Mouse (Mus musculus): ENCODE data around the gene Csnk1g1. TPM values are rescaled to one million over a fixed set of nuclear protein-coding genes. Genes with fewer than 3 reads are reported as not detected.

The Csnk1g1 gene
- polyA plus RNA-seq, 1 experiment from 2014 or later = 12.5 TPM

- peaks cover 39% of the 10 kb centered on the region for H3K27me3 ChIP-seq (replicated peaks)
- peak; percentile 86 for ATAC-seq (ENCODE audit: extremely low read depth, insufficient number of reproducible peaks, low FRiP score, low TSS enrichment)
- H3K9ac ChIP-seq = peak within 1 kb of the TSS; percentile 71
- peak within 1 kb of the TSS; percentile 56 for H3K4me3 ChIP-seq
- WGBS = under 1% methylated on average over 22 of the region's 22 CpGs
- H3K4me1 ChIP-seq = peaks cover 16% of the 10 kb centered on the region
- no peak within 1 kb of the TSS for H3K27ac ChIP-seq (replicated peaks)
- 0 out of 2 replicates have a peak, but pooled peaks cover 5% of the 10 kb centered on the region for H3K9me3 ChIP-seq
- peaks cover 27% of the 10 kb centered on the region for H3K36me3 ChIP-seq
- H3K4me2 ChIP-seq = peak within 1 kb of the TSS; percentile 81
Observed at GRCm38 (mm10) chr9:66069583-66069982, 160.9 kb downstream of the Csnk1g1 start, which contains the start of gene Snx22. Gene Snx22, minus strand, starts transcription at chr9:66069719.

DNA sequence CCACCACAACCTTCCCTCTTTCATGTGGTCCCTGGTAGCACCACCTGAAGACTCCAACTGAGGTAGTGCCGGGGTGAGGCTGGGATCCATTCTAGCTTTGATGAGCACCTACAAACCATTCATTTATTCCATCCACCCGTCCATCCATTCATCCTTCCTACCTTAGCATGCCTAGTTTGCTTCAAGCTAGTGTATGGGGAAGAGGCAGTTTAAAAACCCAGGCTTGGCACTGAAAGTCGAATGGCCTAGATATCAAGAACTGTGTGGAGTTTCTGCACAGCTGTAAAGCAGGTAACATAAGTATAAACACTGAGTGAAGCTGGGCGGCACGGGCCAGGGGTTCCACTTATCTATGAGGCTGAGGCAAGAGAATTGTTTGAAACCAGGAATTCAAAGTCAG is 161.4 kb downstream of the Csnk1g1 start:
- H3K27me3 ChIP-seq (replicated peaks) = peaks cover 39% of the 10 kb centered on the region
- peak overlapping the region; percentile 81 for H3K4me2 ChIP-seq
- WGBS = 77% methylated on average over 5 of the region's 5 CpGs
- peaks cover 24% of the 10 kb centered on the region for H3K36me3 ChIP-seq
- H3K27ac ChIP-seq (replicated peaks) = no peak overlapping the region
- ATAC-seq (ENCODE audit: extremely low read depth, insufficient number of reproducible peaks, low FRiP score, low TSS enrichment) = no peak
- 0 out of 2 replicates have a peak, but pooled peaks cover 5% of the 10 kb centered on the region for H3K9me3 ChIP-seq
- no peak overlapping the region for H3K9ac ChIP-seq
- H3K4me1 ChIP-seq = peaks cover 16% of the 10 kb centered on the region
- H3K4me3 ChIP-seq = no peak overlapping the region; the same call in 1 of the 2 replicates

- Histone ChIP-seq H3K4me2 (no peak overlapping the region), H3K27me3 (replicated peaks) (peaks cover 31% of the 10 kb centered on the region), H3K36me3 (no peaks in the 10 kb centered on the region), H3K4me3 (no peak overlapping the region), H3K27ac (replicated peaks) (no peak overlapping the region), H3K4me1 (peaks cover 12% of the 10 kb centered on the region), H3K9ac (no peak overlapping the region), H3K9me3 (0 out of 2 replicates have a peak, but pooled peaks cover 5% of the 10 kb centered on the region)
- 83% methylated on average over 7 of the region's 7 CpGs for WGBS
- no peak for ATAC-seq (ENCODE audit: extremely low read depth, insufficient number of reproducible peaks, low FRiP score, low TSS enrichment)
Observed at GRCm38 (mm10) chr9:66072754-66073153, 164.0 kb downstream of the Csnk1g1 start.

DNA sequence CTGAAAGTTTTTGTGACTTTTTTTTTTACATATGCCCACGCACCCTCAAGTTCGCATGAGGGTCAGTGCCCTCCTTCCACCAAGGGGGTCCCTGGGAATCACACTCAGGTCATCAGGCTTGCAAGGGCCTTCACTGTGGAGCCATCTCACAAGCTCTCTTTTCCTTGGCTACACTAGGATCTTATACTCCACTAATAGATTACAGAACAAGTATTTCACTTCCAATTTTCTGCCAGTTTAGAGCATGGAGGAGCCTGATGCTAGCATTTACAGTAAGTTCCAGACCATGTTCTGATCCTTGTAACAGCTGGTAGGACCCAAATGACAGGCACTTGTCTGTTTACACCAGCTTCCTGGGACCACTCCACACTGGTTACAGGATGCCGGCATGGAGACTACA is 169.3 kb downstream of the Csnk1g1 start:
- WGBS = 60% methylated on average over 3 of the region's 3 CpGs
- peak overlapping the region; percentile 57 for H3K4me2 ChIP-seq
- peaks cover 21% of the 10 kb centered on the region for H3K4me1 ChIP-seq
- H3K9me3 ChIP-seq = 0 out of 2 replicates have a peak, but pooled peaks cover 5% of the 10 kb centered on the region
- no peaks in the 10 kb centered on the region for H3K27me3 ChIP-seq (replicated peaks)
- ATAC-seq (ENCODE audit: extremely low read depth, insufficient number of reproducible peaks, low FRiP score, low TSS enrichment) = no peak
- H3K9ac ChIP-seq = 0 out of 2 replicates have a peak overlapping the region, but pooled peaks have one; percentile 45
- H3K27ac ChIP-seq (replicated peaks) = peak overlapping the region; percentile 34; the same call in 1 of the 2 replicates
- no peaks in the 10 kb centered on the region for H3K36me3 ChIP-seq
- peak overlapping the region; percentile 17 for H3K4me3 ChIP-seq

DNA sequence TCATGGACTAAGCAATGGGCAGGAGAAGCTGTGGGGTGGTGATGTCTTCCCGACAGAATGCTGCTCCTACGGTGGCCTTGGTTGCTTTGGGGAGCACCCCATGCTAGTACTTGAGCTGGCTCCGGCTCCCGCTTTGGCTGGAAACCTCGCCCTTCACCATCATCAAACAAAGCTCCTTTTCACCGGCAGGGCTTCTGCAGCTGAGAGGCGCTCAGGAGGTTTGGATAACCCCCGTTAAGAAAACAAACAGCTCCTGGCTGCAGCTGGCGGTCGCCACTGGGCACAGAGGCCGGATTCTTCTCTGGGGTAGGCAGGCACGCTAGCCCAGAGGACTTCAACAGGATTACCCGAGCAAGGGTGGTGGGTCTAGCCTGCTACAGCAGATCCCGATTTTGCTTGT is 169.8 kb downstream of the Csnk1g1 start:
- 5% methylated on average over 14 of the region's 14 CpGs for WGBS
- 0 out of 2 replicates have a peak, but pooled peaks cover 5% of the 10 kb centered on the region for H3K9me3 ChIP-seq
- H3K4me1 ChIP-seq = peaks cover 21% of the 10 kb centered on the region
- ATAC-seq (ENCODE audit: extremely low read depth, insufficient number of reproducible peaks, low FRiP score, low TSS enrichment) = no peak
- H3K4me3 ChIP-seq = peak overlapping the region; percentile 17
- H3K27me3 ChIP-seq (replicated peaks) = no peaks in the 10 kb centered on the region
- H3K36me3 ChIP-seq = no peaks in the 10 kb centered on the region
- H3K4me2 ChIP-seq = peak overlapping the region; percentile 57
- peak overlapping the region; percentile 34; the same call in 1 of the 2 replicates for H3K27ac ChIP-seq (replicated peaks)
- peak overlapping the region; percentile 45; the same call in 1 of the 2 replicates for H3K9ac ChIP-seq

- peaks cover 21% of the 10 kb centered on the region for H3K4me1 ChIP-seq
- no peak overlapping the region for H3K4me2 ChIP-seq
- H3K4me3 ChIP-seq = no peak overlapping the region
- ATAC-seq (ENCODE audit: extremely low read depth, insufficient number of reproducible peaks, low FRiP score, low TSS enrichment) = no peak
- peaks cover under 1% of the 10 kb centered on the region for H3K36me3 ChIP-seq
- WGBS = 64% methylated on average over 3 of the region's 3 CpGs
- no peak overlapping the region for H3K27ac ChIP-seq (replicated peaks)
- no peaks in the 10 kb centered on the region for H3K9me3 ChIP-seq
- H3K9ac ChIP-seq = no peak overlapping the region
- H3K27me3 ChIP-seq (replicated peaks) = no peaks in the 10 kb centered on the region
Observed at GRCm38 (mm10) chr9:66080804-66081459, 172.2 kb downstream of the Csnk1g1 start.

DNA sequence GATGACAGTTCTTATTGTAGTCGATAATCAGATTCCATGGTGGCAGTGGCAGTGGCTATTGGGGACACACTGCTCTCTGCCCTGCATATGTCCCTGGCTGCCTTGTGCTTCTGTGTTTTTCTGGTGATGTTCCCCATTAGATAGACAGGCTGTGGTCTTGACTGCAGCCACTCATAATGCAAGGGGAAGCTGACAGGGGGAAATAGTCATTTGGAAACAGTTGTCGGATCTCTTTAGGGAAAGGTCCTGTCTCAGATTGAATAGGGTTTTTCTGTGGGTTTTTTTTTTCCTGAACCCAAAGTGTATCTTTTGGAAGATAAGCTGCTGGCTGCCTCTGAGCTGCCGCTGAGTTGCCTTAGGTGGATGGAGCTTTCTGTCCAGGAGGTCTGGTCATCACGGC is 173.3 kb downstream of the Csnk1g1 start:
- no peaks in the 10 kb centered on the region for H3K27me3 ChIP-seq (replicated peaks)
- peaks cover 11% of the 10 kb centered on the region for H3K36me3 ChIP-seq
- WGBS = 60% methylated on average over 4 of the region's 4 CpGs
- peaks cover 21% of the 10 kb centered on the region for H3K4me1 ChIP-seq
- no peak for ATAC-seq (ENCODE audit: extremely low read depth, insufficient number of reproducible peaks, low FRiP score, low TSS enrichment)
- H3K27ac ChIP-seq (replicated peaks) = no peak overlapping the region
- no peak overlapping the region for H3K4me2 ChIP-seq
- H3K4me3 ChIP-seq = no peak overlapping the region
- H3K9ac ChIP-seq = no peak overlapping the region
- H3K9me3 ChIP-seq = no peaks in the 10 kb centered on the region

DNA sequence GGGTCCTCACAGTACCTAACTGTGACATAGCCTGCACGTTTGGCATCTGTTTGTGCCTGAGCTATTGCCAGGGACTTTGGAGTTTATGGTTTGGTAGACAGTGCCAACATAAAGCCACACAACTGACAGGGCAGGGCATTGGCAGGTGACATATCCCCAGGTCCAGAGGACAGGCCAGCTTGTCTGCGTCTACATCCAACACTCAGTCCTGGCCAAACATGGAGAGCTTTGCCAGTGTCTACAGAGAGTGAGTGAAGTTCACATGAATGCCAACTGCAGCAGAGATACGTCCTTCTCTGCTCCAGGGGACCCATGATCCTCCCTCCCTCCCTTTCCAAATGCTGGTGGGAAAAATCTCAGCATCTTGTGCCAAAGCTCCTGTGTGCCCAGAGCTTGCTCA is 175.4 kb downstream of the Csnk1g1 start:
- Histone ChIP-seq H3K9ac (no peak overlapping the region), H3K4me2 (no peak overlapping the region), H3K4me3 (no peak overlapping the region), H3K27ac (replicated peaks) (no peak overlapping the region), H3K9me3 (no peaks in the 10 kb centered on the region), H3K36me3 (peaks cover 33% of the 10 kb centered on the region), H3K4me1 (peaks cover 10% of the 10 kb centered on the region; the same call in 1 of the 2 replicates), H3K27me3 (replicated peaks) (no peaks in the 10 kb centered on the region)
- WGBS = 90% methylated on average over 3 of the region's 3 CpGs
- ATAC-seq (ENCODE audit: extremely low read depth, insufficient number of reproducible peaks, low FRiP score, low TSS enrichment) = no peak

DNA sequence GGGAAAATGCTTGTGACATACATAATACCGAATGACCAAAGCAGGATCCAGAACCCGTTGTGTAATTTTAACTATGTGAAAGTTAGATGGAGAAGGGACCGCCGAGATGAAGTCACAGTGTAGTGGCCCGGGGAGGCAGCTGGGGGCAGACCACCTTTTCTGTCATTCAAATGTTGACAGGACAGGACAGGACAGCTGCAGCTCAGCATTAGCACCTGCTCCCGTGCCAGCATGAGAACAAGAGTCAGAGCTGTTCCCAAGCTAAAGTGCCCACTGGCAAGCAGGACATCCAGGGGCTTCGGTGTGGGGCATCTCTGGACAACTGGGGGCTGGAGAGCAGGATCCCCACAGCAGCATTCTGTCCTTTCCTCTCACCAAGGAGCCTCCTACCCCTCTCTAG is 178.3 kb downstream of the Csnk1g1 start:
- peaks cover 60% of the 10 kb centered on the region for H3K36me3 ChIP-seq
- H3K4me3 ChIP-seq = no peak overlapping the region
- ATAC-seq (ENCODE audit: extremely low read depth, insufficient number of reproducible peaks, low FRiP score, low TSS enrichment) = no peak
- no peaks in the 10 kb centered on the region for H3K9me3 ChIP-seq
- no peak overlapping the region for H3K4me2 ChIP-seq
- no peak overlapping the region for H3K9ac ChIP-seq
- H3K4me1 ChIP-seq = peaks cover 7% of the 10 kb centered on the region
- no peak overlapping the region for H3K27ac ChIP-seq (replicated peaks)
- WGBS = 89% methylated on average over 7 of the region's 7 CpGs
- no peaks in the 10 kb centered on the region for H3K27me3 ChIP-seq (replicated peaks)

GRCm38 (mm10) chr9:66088411-66088810 is 179.7 kb downstream of the Csnk1g1 start:
- WGBS = 41% methylated on average over 4 of the region's 4 CpGs
- H3K27ac ChIP-seq (replicated peaks) = no peak overlapping the region
- no peak overlapping the region for H3K4me2 ChIP-seq
- H3K9me3 ChIP-seq = no peaks in the 10 kb centered on the region
- peaks cover 21% of the 10 kb centered on the region for H3K4me1 ChIP-seq
- no peaks in the 10 kb centered on the region for H3K27me3 ChIP-seq (replicated peaks)
- no peak for ATAC-seq (ENCODE audit: extremely low read depth, insufficient number of reproducible peaks, low FRiP score, low TSS enrichment)
- H3K36me3 ChIP-seq = peaks cover 74% of the 10 kb centered on the region
- H3K9ac ChIP-seq = no peak overlapping the region
- no peak overlapping the region for H3K4me3 ChIP-seq

DNA sequence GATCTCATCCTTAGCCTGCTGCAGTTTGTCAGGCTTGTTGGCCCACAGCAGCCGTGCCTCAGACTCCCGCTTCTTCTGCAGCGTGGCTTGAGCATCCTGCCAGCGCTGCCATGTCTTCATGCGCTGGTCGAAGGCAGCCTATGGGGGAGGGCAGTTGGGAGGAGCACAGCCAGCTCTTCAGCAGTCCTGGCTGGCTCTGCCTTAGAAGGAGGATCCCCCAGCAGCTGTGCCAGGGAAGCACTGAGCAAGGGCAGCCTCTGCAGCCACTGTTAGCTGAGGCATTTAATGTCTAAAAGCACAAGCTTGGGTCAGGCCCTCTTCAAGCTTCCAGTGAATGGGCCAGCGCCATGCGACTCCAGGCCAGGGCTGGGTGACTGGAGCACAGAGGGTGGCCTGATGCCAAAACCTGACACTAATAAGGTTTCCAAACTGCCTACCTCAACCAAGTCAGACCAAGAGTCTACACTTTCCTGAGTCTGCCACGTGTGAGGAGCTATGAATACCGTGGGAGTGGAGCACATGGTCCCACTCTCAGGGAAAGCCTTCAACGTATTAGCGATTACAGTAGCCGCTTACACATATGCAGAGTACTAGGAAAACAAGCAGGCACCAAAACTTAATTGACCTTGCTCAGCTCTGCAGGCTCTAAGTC is 182.0 kb downstream of the Csnk1g1 start:
- H3K4me2 ChIP-seq = no peak overlapping the region
- WGBS = 80% methylated on average over 13 of the region's 13 CpGs
- H3K4me1 ChIP-seq = peaks cover 21% of the 10 kb centered on the region
- no peaks in the 10 kb centered on the region for H3K27me3 ChIP-seq (replicated peaks)
- H3K27ac ChIP-seq (replicated peaks) = no peak overlapping the region
- H3K4me3 ChIP-seq = no peak overlapping the region
- no peak for ATAC-seq (ENCODE audit: extremely low read depth, insufficient number of reproducible peaks, low FRiP score, low TSS enrichment)
- H3K36me3 ChIP-seq = peaks cover 97% of the 10 kb centered on the region
- no peaks in the 10 kb centered on the region for H3K9me3 ChIP-seq
- H3K9ac ChIP-seq = no peak overlapping the region

All from heart, embryonic 13.5 days (tissue).